Mouse (Mus musculus): Measurements from ENCODE around the gene Vwa7.

Gene Vwa7

DNA sequence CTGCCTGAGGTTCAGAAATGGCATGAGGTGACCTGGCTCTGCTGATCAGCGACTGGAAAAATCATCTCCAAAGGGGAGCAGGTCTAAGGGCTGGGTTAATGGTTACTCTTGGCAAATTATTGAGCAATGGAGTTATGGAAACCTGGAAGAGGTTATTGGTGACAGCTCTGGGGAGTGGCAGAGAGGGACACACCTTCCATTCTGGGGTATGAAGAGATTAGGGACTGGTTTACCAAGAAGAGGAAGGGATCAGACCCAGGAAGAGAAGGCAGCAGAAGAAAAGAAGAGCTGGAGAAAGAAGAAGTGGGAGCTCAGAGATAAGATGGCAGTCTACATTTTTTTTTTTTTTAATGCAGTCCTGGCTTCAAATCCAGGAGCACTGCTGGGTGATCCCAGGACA, 31.3 kb downstream of the Vwa7 start:
- no peak for DNase-seq

- DNase-seq, result no peak
These were observed 32.0 kb downstream of the Vwa7 start for GRCm38 (mm10) chr17:35048149-35048931.

DNA sequence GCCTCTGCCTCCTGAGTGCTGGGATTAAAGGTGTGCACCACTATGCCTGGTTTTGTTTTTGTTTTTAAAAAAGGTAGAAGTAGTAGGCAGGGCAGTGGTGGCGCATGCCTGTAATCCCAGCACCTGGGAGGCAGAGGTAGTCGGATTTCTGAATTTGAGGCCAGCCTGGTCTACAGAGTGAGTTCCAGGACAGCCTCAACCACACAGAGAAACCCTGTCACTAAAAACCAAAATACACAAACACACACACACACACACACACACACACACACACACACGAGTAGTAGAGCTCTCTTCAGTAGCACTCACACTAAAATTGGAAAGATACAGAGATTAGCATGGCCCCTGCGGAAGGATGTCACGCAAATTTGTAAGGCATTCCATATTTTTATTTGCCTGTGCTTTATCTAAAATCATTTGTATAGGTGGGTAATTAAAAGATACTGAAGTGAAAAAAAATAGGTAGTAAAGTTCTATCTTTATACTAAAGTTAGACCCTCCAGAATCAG, 32.6 kb downstream of the Vwa7 start:
- DNase-seq, result no peak

DNA sequence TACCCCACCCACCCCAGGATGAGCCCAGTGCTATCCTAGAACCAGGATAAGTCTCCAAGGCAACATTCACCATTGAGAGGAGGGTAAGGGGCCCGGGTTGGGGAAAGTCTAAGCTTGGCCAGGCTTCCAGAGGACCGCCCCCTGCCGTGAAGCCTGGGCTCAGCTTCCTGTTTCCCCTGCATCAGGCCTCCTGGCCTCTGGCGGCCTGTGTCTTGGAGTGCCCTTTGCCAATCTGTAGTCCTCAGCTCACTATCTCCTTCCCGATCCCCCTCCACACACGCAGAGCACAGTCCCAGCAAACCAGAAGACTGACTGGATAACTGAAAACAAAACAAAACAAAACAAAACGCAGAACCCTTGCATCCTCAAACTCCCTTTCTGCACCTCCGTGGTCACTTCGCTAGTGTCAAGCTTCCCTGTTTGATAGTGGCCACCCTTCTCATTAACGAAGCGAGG, 33.2 kb downstream of the Vwa7 start, which contains the start of gene Clic1:
Clic1 (plus strand) TSS at position 406 of the 456 bp plus-strand sequence.
- DNase-seq, result no peak

- no peak for DNase-seq
These were observed 33.9 kb downstream of the Vwa7 start for GRCm38 (mm10) chr17:35050126-35050750.

DNA sequence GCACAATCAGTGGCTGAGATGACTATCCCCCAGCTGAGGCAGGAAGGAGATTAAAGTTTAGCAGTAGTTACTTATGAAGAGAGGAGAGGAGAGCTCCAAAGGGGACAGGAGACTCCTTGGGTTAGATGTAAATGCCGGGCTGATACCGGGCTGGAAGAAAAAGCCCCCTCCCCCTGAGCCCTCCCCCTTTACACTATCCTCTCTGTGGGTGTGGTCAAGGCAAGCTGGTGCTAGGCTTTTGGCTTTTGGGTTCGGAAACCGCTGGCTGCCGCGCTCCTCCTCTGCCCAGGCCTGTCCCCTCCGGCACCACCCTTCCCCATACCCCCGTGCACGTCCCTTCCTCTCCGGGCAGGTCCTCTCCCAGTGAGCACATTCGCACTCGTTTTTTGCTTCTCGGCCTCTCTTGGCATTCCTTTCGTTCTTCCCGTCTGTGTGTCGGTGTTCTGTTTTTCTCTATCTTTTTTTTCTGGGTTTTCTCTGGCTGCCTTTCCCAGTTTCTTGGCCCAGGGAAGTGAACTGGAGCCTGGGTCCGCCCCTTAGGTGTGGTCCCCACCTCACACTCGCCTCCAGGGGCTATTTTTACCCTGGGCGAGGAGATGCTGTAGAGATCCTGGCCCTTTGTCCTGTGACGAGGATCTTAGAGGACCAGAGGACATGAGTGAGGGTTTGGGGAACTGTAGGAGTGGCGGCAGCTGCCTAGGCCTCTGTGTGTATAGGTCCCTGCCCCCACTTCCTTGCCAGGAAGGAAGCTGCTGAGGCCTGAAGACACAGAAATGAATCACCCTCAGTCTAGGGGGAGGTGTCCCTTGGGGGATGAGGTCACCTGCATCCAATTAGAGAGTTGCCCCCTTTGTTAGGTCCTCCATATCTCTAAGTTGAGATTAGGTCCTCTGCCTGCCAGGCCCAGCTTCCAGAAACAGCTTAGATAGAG, 35.0 kb downstream of the Vwa7 start:
- DNase-seq, result no peak

- DNase-seq, result no peak
These were observed 36.0 kb downstream of the Vwa7 start for GRCm38 (mm10) chr17:35052271-35052798.

DNA sequence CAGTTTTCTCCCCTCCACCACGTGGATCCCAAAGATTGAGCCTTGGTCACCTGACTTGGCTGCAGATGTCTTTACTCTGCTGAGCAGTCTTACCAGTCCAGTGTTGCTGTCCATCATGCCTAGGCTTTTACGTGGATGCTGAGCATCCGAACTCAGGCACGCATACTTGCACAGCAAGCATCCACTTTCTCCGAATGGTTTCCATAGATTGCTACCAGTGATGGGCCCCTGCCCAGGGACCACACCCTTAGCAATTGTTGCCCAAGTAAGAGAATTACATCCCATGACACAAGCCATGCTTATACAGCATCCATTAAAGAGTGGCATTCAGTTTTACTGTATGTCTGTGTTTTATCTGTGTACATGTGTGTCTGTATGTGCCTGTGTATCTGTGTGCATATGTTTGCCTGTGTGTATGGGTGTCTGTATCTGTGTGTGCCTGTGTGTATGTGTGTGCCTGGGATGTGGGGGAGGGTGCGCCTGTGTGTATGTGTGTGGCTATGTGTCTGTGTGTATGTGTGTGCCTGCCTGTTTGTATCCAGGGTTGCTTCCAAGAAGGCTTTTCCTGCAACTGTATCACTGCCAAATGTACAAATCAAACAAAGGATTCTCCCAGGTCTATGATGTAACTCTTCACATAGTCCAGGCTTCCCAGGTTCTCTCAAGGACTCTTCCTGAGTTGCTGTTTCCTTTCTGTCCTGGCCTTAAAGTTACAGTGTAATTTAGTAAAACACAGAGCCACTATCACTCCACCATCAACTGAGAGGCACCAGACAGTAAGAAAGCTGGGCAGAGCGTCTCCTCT, 39.5 kb downstream of the Vwa7 start:
- DNase-seq, result no peak

DNA sequence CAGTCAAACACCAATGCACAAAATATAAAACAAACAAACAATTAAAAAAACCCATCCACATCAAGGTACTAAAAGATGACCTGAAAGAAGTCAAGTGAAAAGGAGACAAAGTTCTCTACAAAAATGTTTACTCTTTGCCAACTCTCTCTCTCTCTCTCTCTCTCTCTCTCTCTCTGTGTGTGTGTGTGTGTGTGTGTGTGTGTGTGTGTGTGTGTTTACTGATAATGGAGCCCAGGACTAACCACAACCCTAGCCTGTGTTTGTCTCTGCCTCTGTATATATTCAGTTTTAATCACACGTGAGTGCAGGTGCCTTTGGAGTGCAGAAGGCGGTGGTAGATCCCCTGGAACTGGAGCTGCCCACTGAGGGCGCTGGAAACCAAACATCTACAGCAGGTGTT, 40.7 kb downstream of the Vwa7 start:
- DNase-seq, result no peak

DNA sequence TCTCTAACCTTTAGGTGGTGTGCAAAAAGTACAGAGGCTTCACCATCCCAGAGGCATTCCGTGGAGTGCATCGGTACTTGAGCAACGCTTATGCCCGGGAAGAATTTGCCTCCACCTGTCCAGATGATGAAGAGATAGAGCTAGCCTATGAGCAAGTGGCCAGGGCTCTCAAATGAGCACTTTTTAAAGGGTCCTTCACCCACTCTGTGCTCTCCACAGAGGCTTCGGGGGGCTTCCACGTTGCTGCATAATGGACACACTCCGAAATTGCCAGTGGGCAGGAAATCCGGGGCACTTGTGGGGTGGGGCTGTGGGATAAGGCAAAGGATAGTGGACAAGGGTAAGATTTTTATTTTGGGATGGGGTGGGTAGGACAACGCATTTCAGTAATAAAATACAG, 41.9 kb downstream of the Vwa7 start:
- DNase-seq, result no peak

- peak; percentile 74 for DNase-seq
These were observed 42.8 kb downstream of the Vwa7 start, which contains the start of gene Ddah2 for GRCm38 (mm10) chr17:35058911-35059892. Ddah2 (plus strand) TSS chr17:35059035.

GRCm38 (mm10) chr17:35060071-35060470, 43.7 kb downstream of the Vwa7 start:
- no peak for DNase-seq

- DNase-seq, result no peak
These were observed 44.4 kb downstream of the Vwa7 start for GRCm38 (mm10) chr17:35060737-35061297.

GRCm38 (mm10) chr17:35061299-35061698, 44.9 kb downstream of the Vwa7 start:
- no peak for DNase-seq

DNA sequence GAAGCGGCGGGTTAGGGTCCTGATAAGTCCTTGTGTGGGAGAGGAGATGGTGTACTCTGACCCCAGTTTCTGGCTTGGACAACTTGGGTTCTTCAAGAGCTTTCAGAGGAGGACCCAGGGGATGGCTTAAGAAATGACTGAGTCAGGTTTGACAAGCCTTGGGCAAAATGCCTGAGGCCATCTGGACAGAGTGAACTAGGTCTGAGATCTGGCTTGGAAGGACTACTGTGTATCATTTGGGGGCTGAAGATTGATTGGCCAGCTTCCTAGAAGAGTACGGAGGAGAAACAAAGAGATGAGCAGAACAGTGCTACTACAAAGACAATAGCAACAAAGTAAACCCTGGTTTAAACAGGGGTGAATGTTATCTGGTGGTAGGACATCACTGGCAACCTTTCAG, 47.1 kb downstream of the Vwa7 start:
- no peak for DNase-seq

- DNase-seq, result no peak
These were observed 48.0 kb downstream of the Vwa7 start for GRCm38 (mm10) chr17:35064378-35064877.

GRCm38 (mm10) chr17:35064951-35065947, 48.9 kb downstream of the Vwa7 start, which contains the start of gene Ly6g6c:
Ly6g6c (plus strand) TSS chr17:35065388.
- no peak for DNase-seq

DNA sequence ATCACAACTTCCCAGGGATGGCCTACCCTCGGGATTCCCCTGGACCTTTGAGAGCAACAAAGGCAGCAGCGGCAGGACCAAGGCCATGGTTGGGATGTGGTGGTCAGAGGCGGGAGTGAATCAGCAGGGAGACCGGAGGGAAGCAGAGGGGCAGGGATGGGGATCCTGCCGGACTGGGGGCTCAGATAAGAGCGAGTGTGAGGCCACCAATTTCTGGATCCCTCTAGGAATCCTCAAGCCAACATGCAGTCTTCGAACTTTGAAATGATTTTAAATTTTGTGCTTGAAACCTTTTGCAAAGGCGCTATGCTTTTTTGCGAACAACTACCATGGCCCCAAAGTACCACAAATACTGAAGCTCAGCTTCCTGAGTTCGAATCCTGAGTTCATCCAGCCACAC, 49.7 kb downstream of the Vwa7 start, which contains the start of gene Mpig6b:
Mpig6b (minus strand) TSS at position 101 of the 400 bp plus-strand sequence.
- no peak for DNase-seq

All from right cerebral cortex, postnatal 25 days (tissue).